Mouse (Mus musculus) brain, embryonic 14.5 days (tissue): ENCODE results near the gene Wipf2.

ENCODE experiments used
- CTCF ChIP-seq: fragments of 200-500 bp; IDR thresholded peaks from 2 replicates; pipeline ENCODE4 v1.5.1; 2012; ENCODE audit warnings: inconsistent platforms, mild to moderate bottlenecking, moderate library complexity, borderline replicate concordance; ENCODE audit not compliant: insufficient read depth, insufficient read length; ENCODE audit errors: extremely low read depth
- POLR2A ChIP-seq: fragments of 200-500 bp; IDR thresholded peaks from 2 replicates; pipeline ENCODE4 v1.6.1; 2012; ENCODE audit warnings: mild to moderate bottlenecking, inconsistent platforms, borderline replicate concordance; ENCODE audit not compliant: poor library complexity, insufficient read depth, insufficient read length, severe bottlenecking; ENCODE audit errors: extremely low read depth

DNA sequence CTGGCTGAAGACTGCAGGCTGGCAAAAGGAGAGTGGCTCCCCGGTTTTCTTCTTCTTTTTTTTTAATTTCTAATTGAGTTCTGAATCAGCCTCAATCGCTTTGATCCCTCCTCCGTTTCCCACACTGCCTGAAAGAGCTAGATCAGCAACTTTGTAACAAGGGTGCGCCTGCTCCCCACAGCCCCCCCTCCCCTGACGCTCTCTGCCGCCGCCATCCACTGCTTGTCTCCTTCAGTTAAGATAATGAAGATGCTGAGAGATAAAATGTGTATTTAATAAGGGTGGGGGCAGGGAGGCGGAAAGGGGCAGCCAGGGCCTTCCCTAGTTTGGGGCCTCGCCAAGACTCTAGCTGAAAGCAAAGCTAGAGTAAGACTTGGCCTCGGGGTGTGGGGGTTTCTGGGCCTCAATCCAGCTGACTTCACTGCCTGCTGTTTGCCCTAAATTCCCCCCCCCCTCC is 61.9 kb downstream of the Wipf2 start:
- TF ChIP-seq CTCF (no peak), POLR2A (no peak)
